Mouse (Mus musculus) heart, embryonic 10.5 days (tissue): Measurements from ENCODE around the gene Gabrr2. TPM values are rescaled to one million over a fixed set of nuclear protein-coding genes. Genes with fewer than 3 reads are reported as not detected.

Experiments used
- DNase-seq: peaks from one replicate; pipeline ENCODE4 v3.0.0-alpha.2; 2017; ENCODE audit warnings: low spot score
- H3K27ac ChIP-seq: fragments of 300-500 bp; sonication (generic); 2 replicates; pipeline ENCODE4 v1.5.1; 2016; ENCODE audit warnings: mild to moderate bottlenecking
- H3K27me3 ChIP-seq: fragments of 300-500 bp; sonication (generic); 2 replicates; pipeline ENCODE4 v1.6.1; 2016; ENCODE audit warnings: mild to moderate bottlenecking; ENCODE audit not compliant: poor library complexity, insufficient read depth, severe bottlenecking
- H3K36me3 ChIP-seq: fragments of 300-500 bp; sonication (generic); 2 replicates; pipeline ENCODE4 v1.6.1; 2016; ENCODE audit warnings: mild to moderate bottlenecking, moderate library complexity
- H3K4me1 ChIP-seq: fragments of 300-500 bp; sonication (generic); 2 replicates; pipeline ENCODE4 v1.6.1; 2016; ENCODE audit warnings: mild to moderate bottlenecking
- H3K4me3 ChIP-seq: fragments of 300-500 bp; sonication (generic); 2 replicates; pipeline ENCODE4 v1.5.1; 2016; ENCODE audit warnings: mild to moderate bottlenecking, moderate library complexity
- H3K9me3 ChIP-seq: fragments of 300-500 bp; sonication (generic); 2 replicates; pipeline ENCODE4 v1.6.1; 2016; ENCODE audit warnings: mild to moderate bottlenecking, moderate library complexity
- WGBS: fragments of 180-500 bp; shearing (Covaris S2); methylation state at CpG from one replicate; pipeline ENCODE4 v1.1.7; 2016; 5-methylcytosine and 5-hydroxymethylcytosine counted together
- polyA plus RNA-seq: library from polyadenylated mRNA; unstranded; fragments of >200 nt; fragmentation: Nextera tagmentation; extraction: Ambion mirVana; gene quantifications from 2 replicates; pipeline ENCODE4 v1.2.1, GENCODE M21; 2016

Gene Gabrr2
- polyA plus RNA-seq, 1 experiment from 2014 or later: 0.62 TPM

- no peaks in the 10 kb centered on the region for H3K27me3 ChIP-seq
- H3K9me3 ChIP-seq: no peaks in the 10 kb centered on the region
- H3K27ac ChIP-seq: no peak overlapping the region
- H3K36me3 ChIP-seq: no peaks in the 10 kb centered on the region
- no peak for DNase-seq
- WGBS: 57% methylated on average over 10 of the region's 10 CpGs
- no peak overlapping the region for H3K4me3 ChIP-seq
- H3K4me1 ChIP-seq: peaks cover 7% of the 10 kb centered on the region; the same call in 1 of the 2 replicates
These were observed 62.7 kb downstream of the Gabrr2 start for GRCm38 (mm10) chr4:33125409-33126084.

- no peaks in the 10 kb centered on the region for H3K27me3 ChIP-seq
- 72% methylated on average over 11 of the region's 11 CpGs for WGBS
- DNase-seq: no peak
- no peaks in the 10 kb centered on the region for H3K36me3 ChIP-seq
- H3K4me3 ChIP-seq: no peak within 1 kb of the TSS
- H3K9me3 ChIP-seq: no peaks in the 10 kb centered on the region
- no peaks in the 10 kb centered on the region for H3K4me1 ChIP-seq
- no peak within 1 kb of the TSS for H3K27ac ChIP-seq
These were observed 69.4 kb downstream of the Gabrr2 start, which contains the start of gene Gabrr1 for GRCm38 (mm10) chr4:33132221-33132620. TSS of gene Gabrr1 (plus strand) at chr4:33132521.

Other genes starting within 250 kb of the Gabrr2 start
- gene Ankrd6, start 112.2 kb upstream of the Gabrr2 start, polyA plus RNA-seq: 8.3 and 8.4 TPM in 2 replicates
- gene Rragd, start 80.0 kb upstream of the Gabrr2 start, polyA plus RNA-seq: 39.2 and 56.0 TPM in 2 replicates
- gene Ube2j1, start 31.6 kb upstream of the Gabrr2 start, polyA plus RNA-seq: 39.0 and 42.7 TPM in 2 replicates
- gene Gabrr1, start 69.5 kb downstream of the Gabrr2 start, polyA plus RNA-seq: 0.08 and 0.10 TPM in 2 replicates
- gene Pm20d2, start 126.7 kb downstream of the Gabrr2 start, polyA plus RNA-seq: 1.5 and 1.6 TPM in 2 replicates
- gene Srsf12, start 146.0 kb downstream of the Gabrr2 start, polyA plus RNA-seq: 1.5 and 1.9 TPM in 2 replicates
- 73.8 and 78.9 TPM in 2 replicates for gene Pnrc1, start 227.2 kb downstream of the Gabrr2 start, polyA plus RNA-seq
- gene Rngtt, start 247.3 kb downstream of the Gabrr2 start, polyA plus RNA-seq: 22.2 and 28.3 TPM in 2 replicates